Mouse (Mus musculus) frontal cortex, postnatal 36 days (tissue): ENCODE data around the gene Hhat.

Source experiments
- DNase-seq, 2 experiments: peaks; one replicate each; pipeline ENCODE4 v3.0.0; 2022; ENCODE audit warnings: low spot score in 2 of 2

Hhat gene

DNA sequence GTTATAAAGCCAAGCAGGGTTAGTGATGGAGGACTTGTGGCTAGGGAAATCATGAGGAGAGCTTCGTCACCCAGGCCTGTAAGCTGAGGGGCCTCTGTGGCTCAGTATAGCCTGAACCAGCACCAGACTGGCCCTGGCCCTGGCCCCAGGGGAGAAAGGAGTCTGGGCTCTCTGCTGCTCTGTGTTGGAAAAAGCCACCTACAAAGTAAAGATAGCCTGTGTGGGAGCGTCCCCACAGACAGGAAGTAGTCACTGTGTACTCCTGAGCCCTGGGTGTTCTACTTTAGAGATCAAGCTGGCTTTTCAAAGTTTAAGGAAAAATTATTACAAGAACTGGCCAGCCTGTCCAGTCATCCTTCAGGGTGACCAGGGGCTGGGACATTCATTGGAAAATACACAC is 273.5 kb downstream of the Hhat start:
- no peak for DNase-seq

- DNase-seq: no peak
Measured at GRCm38 (mm10) chr1:192489908-192490825, 280.9 kb downstream of the Hhat start.

DNA sequence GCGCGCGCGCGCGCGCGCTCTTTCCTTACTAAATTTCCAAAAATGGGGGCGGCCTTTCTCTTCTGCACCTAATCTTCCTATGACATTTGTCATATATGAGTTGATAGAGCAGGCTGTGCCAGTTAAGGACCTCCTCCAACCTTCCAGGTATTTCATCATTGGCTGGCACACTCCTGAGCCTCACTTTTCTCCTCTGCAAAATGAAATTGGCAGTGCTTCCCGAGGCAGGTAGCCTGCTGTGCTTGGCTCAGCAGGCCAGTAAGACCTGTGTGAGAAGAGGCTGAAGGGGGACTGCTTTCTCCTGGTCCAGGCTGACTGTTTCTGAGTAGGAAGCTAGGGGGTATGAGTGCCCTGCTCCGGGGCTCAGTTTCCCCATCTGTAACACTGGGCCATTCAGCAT is 283.5 kb downstream of the Hhat start:
- no peak for DNase-seq

DNA sequence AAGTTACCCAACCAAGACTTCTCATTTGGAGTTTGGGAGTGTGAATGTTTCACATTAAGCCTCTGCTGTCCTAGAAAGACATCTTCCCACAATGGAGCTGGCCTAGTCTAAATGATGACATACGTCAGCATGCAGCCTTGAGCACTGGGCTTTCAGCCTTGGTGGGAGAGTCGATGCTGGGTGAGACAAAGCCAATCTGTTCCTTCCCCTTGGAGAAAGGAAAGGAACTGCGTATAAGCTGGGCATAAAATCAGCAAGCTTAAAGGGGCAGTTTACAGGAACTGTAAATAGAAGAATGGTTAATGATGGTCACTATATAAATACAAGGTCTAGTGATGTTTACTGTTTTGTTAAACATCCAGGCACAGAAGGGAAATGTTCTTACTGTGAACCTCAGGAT is 286.0 kb downstream of the Hhat start:
- DNase-seq: peak in 1 of 2 experiments; percentile 40

DNA sequence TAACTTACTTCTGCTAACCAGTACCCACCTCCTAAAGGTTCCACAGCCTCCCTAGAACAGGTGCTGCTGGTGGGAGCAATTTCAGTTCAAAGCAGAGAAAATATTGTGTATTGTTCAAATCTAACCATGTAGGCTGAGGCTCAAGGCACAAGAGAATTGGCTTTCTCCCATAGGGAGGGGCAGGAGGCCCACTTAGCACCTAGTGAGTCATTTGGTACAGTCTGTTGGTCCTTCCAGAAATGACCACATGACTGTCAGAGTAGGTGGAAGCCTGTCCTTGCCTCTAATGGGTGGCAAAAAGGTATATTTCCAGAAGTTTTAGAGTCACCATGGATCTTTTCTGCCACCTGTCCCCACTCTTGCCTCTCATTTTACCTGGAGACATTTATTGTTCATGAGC is 289.6 kb downstream of the Hhat start:
- no peak for DNase-seq

- no peak for DNase-seq
Measured at GRCm38 (mm10) chr1:192480072-192480784, 290.8 kb downstream of the Hhat start.

GRCm38 (mm10) chr1:192478176-192478575 is 292.8 kb downstream of the Hhat start:
- DNase-seq: no peak

DNA sequence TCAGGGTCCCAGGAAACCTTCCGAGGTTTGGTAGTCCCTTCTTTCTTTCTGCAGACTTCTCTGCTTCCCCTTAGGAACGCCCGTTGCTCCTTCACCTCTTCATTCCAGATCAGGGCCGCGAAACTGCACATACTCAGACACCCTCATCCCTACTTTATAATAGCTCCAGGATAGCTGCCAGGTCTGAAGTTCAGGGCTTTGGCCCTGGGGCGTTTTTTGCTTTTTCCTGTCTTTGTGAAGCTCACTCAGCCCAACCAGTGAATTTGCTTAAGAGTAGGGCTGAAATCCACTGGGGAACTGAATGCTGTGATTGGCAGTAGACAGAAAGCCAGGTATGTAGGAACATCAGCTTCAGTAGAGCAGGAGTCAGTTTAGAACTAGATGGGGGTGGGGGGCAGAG is 293.5 kb downstream of the Hhat start:
- no peak for DNase-seq

DNA sequence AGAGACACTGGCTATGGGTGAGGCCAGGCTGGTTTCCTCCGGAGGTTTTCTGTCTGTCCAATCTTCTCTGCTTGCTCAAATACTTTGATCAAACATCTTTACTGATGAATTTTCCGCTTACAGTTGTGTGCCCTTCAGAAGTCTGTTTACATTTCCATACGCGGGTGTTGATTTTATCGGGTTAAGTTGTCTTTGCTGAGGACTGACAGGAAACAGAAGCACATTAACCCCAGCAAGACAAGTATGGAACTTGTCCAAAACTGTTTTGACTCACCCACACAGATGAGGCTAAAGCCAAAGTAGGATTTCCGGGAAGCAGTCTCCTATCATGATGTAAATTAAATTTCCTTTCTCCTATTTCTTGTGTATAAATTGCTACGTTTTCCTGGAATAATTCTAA is 294.3 kb downstream of the Hhat start:
- no peak for DNase-seq

- DNase-seq: no peak
Measured at GRCm38 (mm10) chr1:192473134-192473533, 297.9 kb downstream of the Hhat start.

- no peak for DNase-seq
Measured at GRCm38 (mm10) chr1:192472366-192472765, 298.7 kb downstream of the Hhat start.

DNA sequence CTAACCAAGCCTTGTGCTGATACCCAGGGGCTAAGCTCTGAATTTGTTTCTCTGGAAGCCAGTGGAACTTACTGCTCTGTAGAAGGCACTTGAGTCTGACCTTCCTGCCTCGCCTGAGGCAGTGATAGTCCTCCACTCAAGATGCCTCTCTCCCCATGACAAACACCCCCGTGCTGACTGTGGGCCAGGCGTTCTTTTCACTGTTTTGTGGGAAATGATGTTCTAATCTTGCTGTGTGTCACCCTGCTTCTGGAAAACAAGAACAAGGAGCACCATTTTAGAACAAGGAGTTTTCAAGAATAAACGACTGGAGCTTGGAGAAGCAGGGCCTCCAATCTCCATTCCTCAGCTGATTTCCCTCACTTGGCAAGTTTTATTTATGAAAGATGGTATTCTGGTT is 307.3 kb downstream of the Hhat start:
- DNase-seq: no peak

GRCm38 (mm10) chr1:192457526-192458206 is 313.4 kb downstream of the Hhat start:
- DNase-seq: no peak

- DNase-seq: no peak
Measured at GRCm38 (mm10) chr1:192457037-192457436, 314.0 kb downstream of the Hhat start.

- no peak for DNase-seq
Measured at GRCm38 (mm10) chr1:192454981-192455380, 316.0 kb downstream of the Hhat start.

- no peak for DNase-seq
Measured at GRCm38 (mm10) chr1:192454501-192454900, 316.5 kb downstream of the Hhat start.

GRCm38 (mm10) chr1:192451722-192452121 is 319.3 kb downstream of the Hhat start:
- no peak for DNase-seq

DNA sequence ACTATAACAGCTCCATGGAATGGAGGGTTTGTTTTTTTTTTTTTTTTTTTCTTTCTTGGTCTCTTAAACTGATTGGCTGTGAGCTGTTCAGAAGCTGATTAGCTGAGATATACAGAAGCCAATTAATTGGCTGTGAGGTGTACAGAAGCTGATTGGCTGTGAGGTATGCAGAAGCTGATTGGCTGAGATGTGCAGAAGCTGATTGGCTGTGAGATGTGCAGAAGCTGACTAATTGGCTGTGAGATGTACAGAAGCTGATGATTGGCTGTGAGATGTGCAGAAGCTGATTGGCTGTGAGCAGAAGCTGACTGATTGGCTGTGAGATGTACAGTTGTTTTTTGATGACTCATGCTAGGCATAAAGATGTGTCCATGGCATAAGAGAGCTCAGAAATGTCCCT is 320.6 kb downstream of the Hhat start:
- no peak for DNase-seq

GRCm38 (mm10) chr1:192449572-192450351 is 321.3 kb downstream of the Hhat start:
- DNase-seq: no peak

DNA sequence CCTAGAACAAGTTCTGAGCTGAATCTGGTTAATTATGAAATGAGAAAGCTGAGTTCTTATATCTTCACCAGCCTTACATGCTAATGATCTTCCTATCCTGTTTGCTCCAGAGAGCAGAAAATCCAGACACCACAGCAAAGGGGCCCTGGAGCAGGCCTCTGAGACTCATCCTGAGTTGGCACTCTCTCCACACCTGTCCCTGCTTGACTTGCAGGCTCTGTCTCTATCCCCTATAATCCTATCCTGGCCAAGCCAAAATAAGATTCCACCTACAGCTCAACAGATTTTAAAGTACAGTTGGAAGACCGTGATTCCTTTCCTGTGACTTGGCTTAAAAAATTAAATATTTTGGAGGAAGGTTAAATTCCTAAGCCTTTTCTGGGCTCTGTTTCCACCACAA is 322.5 kb downstream of the Hhat start:
- no peak for DNase-seq

GRCm38 (mm10) chr1:192447666-192448065 is 323.4 kb downstream of the Hhat start:
- no peak for DNase-seq
